Mouse (Mus musculus) heart, embryonic 11.5 days (tissue): ENCODE measurements at regions not wholly inside any gene's neighbourhood (a gene's known extent, or its start where the extent isn't known, plus 50 kb on each side); places are given as distances from the start of the nearest gene placed in this dataset.

Experiments
- ATAC-seq: fragments of 200-750 bp; cut with Nextera tagmentation; replicated peaks from 2 replicates; pipeline ENCODE4 v1.8.0; 2017; ENCODE audit warnings: moderate library complexity; ENCODE audit not compliant: insufficient number of reproducible peaks, low FRiP score, low TSS enrichment
- H3K27ac ChIP-seq: fragments of 300-500 bp; sonication (generic); 2 replicates; pipeline ENCODE4 v1.5.1; 2014; ENCODE audit warnings: mild to moderate bottlenecking, low read depth, low read length
- H3K27me3 ChIP-seq: fragments of 300-500 bp; sonication (generic); 2 replicates; pipeline ENCODE4 v1.6.1; 2014; ENCODE audit warnings: mild to moderate bottlenecking, low read length, mixed read lengths; ENCODE audit not compliant: control insufficient read depth, insufficient read depth
- H3K36me3 ChIP-seq: fragments of 300-500 bp; sonication (generic); 2 replicates; pipeline ENCODE4 v1.6.1; 2014; ENCODE audit warnings: mild to moderate bottlenecking, low read length, moderate library complexity, mixed read lengths; ENCODE audit not compliant: control insufficient read depth, insufficient read depth
- H3K4me1 ChIP-seq: fragments of 300-500 bp; sonication (generic); 2 replicates; pipeline ENCODE4 v1.6.1; 2014; ENCODE audit warnings: low read length; ENCODE audit not compliant: control insufficient read depth, insufficient read depth
- H3K4me2 ChIP-seq: fragments of 300-500 bp; sonication (generic); 2 replicates; pipeline ENCODE4 v1.6.1; 2014; ENCODE audit warnings: mild to moderate bottlenecking, moderate library complexity
- H3K4me3 ChIP-seq: fragments of 300-500 bp; sonication (generic); 2 replicates; pipeline ENCODE4 v1.5.1; 2014; ENCODE audit warnings: low read depth, low read length
- H3K9ac ChIP-seq: fragments of 300-500 bp; sonication (generic); 2 replicates; pipeline ENCODE4 v1.6.1; 2014; ENCODE audit warnings: mild to moderate bottlenecking, low read depth, low read length, moderate library complexity
- H3K9me3 ChIP-seq: fragments of 300-500 bp; sonication (generic); replicated peaks from 2 replicates; pipeline ENCODE4 v1.6.1; 2016; ENCODE audit warnings: low read length; ENCODE audit not compliant: control insufficient read depth
- WGBS: fragments of 180-500 bp; shearing (Covaris S2); extraction: QIAGEN DNeasy Blood & Tissue Kit; methylation state at CpG from one replicate; pipeline ENCODE4 v1.1.7; 2014; ENCODE audit not compliant: insufficient replicate concordance; 5-methylcytosine and 5-hydroxymethylcytosine counted together

- H3K36me3 ChIP-seq = no peaks in the 10 kb centered on the region
- H3K27me3 ChIP-seq = no peaks in the 10 kb centered on the region
- no peak overlapping the region for H3K9ac ChIP-seq
- H3K27ac ChIP-seq = no peak overlapping the region
- H3K4me2 ChIP-seq = no peak overlapping the region
- H3K9me3 ChIP-seq = no peaks in the 10 kb centered on the region
- H3K4me1 ChIP-seq = no peaks in the 10 kb centered on the region
- H3K4me3 ChIP-seq = no peak overlapping the region
- WGBS = 55% methylated on average over 5 of the region's 5 CpGs
- ATAC-seq = no peak
Observed at GRCm38 (mm10) chr5:54411275-54411904, 413.1 kb downstream of the Stim2 start.

- ATAC-seq = no peak
- no peaks in the 10 kb centered on the region for H3K9me3 ChIP-seq
- H3K27ac ChIP-seq = 0 out of 2 replicates have a peak overlapping the region, but pooled peaks have one; percentile 41
- no peaks in the 10 kb centered on the region for H3K36me3 ChIP-seq
- no peak overlapping the region for H3K4me2 ChIP-seq
- H3K4me1 ChIP-seq = 0 out of 2 replicates have a peak, but pooled peaks cover 5% of the 10 kb centered on the region
- no peak overlapping the region for H3K4me3 ChIP-seq
- 56% methylated on average over 5 of the region's 5 CpGs for WGBS
- H3K9ac ChIP-seq = 0 out of 2 replicates have a peak overlapping the region, but pooled peaks have one; percentile 16
- H3K27me3 ChIP-seq = no peaks in the 10 kb centered on the region
Observed at GRCm38 (mm10) chr5:54419811-54420470, 421.6 kb downstream of the Stim2 start.

- Histone ChIP-seq H3K9ac (no peak overlapping the region), H3K36me3 (no peaks in the 10 kb centered on the region), H3K27ac (no peak overlapping the region), H3K4me1 (no peaks in the 10 kb centered on the region), H3K9me3 (no peaks in the 10 kb centered on the region), H3K4me2 (no peak overlapping the region), H3K27me3 (no peaks in the 10 kb centered on the region), H3K4me3 (no peak overlapping the region)
- 84% methylated on average over 1 of the region's 1 CpGs for WGBS
- no peak for ATAC-seq
Observed at GRCm38 (mm10) chr5:54439286-54439685, 441.0 kb downstream of the Stim2 start.

- 59% methylated on average over 6 of the region's 6 CpGs for WGBS
- Histone ChIP-seq H3K4me3 (no peak overlapping the region), H3K4me1 (no peaks in the 10 kb centered on the region), H3K9ac (no peak overlapping the region), H3K27me3 (no peaks in the 10 kb centered on the region), H3K9me3 (no peaks in the 10 kb centered on the region), H3K27ac (no peak overlapping the region), H3K4me2 (no peak overlapping the region), H3K36me3 (no peaks in the 10 kb centered on the region)
- no peak for ATAC-seq
Observed at GRCm38 (mm10) chr5:54440794-54441447, 442.6 kb downstream of the Stim2 start.

GRCm38 (mm10) chr5:54441598-54441997, 443.3 kb downstream of the Stim2 start:
- H3K9ac ChIP-seq = no peak overlapping the region
- 78% methylated on average over 4 of the region's 4 CpGs for WGBS
- no peak for ATAC-seq

GRCm38 (mm10) chr5:54483916-54484315, 485.6 kb downstream of the Stim2 start:
- ATAC-seq = no peak
- Histone ChIP-seq H3K9me3 (no peaks in the 10 kb centered on the region), H3K4me2 (no peak overlapping the region), H3K36me3 (no peaks in the 10 kb centered on the region), H3K27me3 (no peaks in the 10 kb centered on the region), H3K9ac (no peak overlapping the region), H3K4me3 (no peak overlapping the region), H3K4me1 (no peaks in the 10 kb centered on the region), H3K27ac (no peak overlapping the region)
- 83% methylated on average over 1 of the region's 1 CpGs for WGBS

More at GRCm38 (mm10) chr5:54441598-54441997, 443.3 kb downstream of the Stim2 start:
- H3K4me1 ChIP-seq = no peaks in the 10 kb centered on the region
- no peak overlapping the region for H3K27ac ChIP-seq
- H3K9me3 ChIP-seq = no peaks in the 10 kb centered on the region
- H3K27me3 ChIP-seq = no peaks in the 10 kb centered on the region
- no peak overlapping the region for H3K4me2 ChIP-seq
- no peak overlapping the region for H3K4me3 ChIP-seq
- no peaks in the 10 kb centered on the region for H3K36me3 ChIP-seq
